Mouse (Mus musculus) midbrain, embryonic 14.5 days (tissue): ENCODE data around the gene Cxcr5. TPM values are rescaled to one million over a fixed set of nuclear protein-coding genes. Genes with fewer than 3 reads are reported as not detected.

Experiments used
- ATAC-seq: fragments of 200-750 bp; cut with Nextera tagmentation; 2 replicates; pipeline ENCODE4 v1.8.0; 2017; ENCODE audit warnings: moderate number of reproducible peaks, moderate library complexity; ENCODE audit not compliant: low FRiP score, low TSS enrichment
- DNase-seq: peaks from one replicate; pipeline ENCODE4 v3.0.0-alpha.2; 2015
- H3K27ac ChIP-seq: fragments of 300-500 bp; sonication (generic); replicated peaks from 2 replicates; pipeline ENCODE4 v1.5.1; 2014; ENCODE audit warnings: mild to moderate bottlenecking, low read depth, low read length, moderate library complexity
- H3K27me3 ChIP-seq: fragments of 300-500 bp; sonication (generic); 2 replicates; pipeline ENCODE4 v1.6.1; 2014; ENCODE audit warnings: low read length, control low read depth, mixed read lengths; ENCODE audit not compliant: control insufficient read depth, insufficient read depth
- H3K36me3 ChIP-seq: fragments of 300-500 bp; sonication (generic); 2 replicates; pipeline ENCODE4 v1.6.1; 2014; ENCODE audit warnings: low read length, control low read depth; ENCODE audit not compliant: control insufficient read depth, insufficient read depth
- H3K4me1 ChIP-seq: fragments of 300-500 bp; sonication (generic); 2 replicates; pipeline ENCODE4 v1.6.1; 2014; ENCODE audit warnings: mild to moderate bottlenecking, antibody characterized with exemption, low read length, control low read depth; ENCODE audit not compliant: control insufficient read depth, insufficient read depth
- H3K4me2 ChIP-seq: fragments of 300-500 bp; sonication (generic); 2 replicates; pipeline ENCODE4 v1.6.1; 2014; ENCODE audit warnings: mild to moderate bottlenecking, low read length, moderate library complexity
- H3K4me3 ChIP-seq: fragments of 300-500 bp; sonication (generic); replicated peaks from 2 replicates; pipeline ENCODE4 v1.5.1; 2014; ENCODE audit warnings: low read depth, low read length
- H3K9ac ChIP-seq: fragments of 300-500 bp; sonication (generic); replicated peaks from 2 replicates; pipeline ENCODE4 v1.6.1; 2014; ENCODE audit warnings: mild to moderate bottlenecking, low read length, moderate library complexity
- H3K9me3 ChIP-seq: fragments of 300-500 bp; sonication (generic); 2 replicates; pipeline ENCODE4 v1.6.1; 2016; ENCODE audit warnings: low read length, control low read depth, mixed read lengths; ENCODE audit not compliant: control insufficient read depth
- WGBS: fragments of 180-500 bp; shearing (Covaris S2); extraction: QIAGEN DNeasy Blood & Tissue Kit; methylation state at CpG from one replicate; pipeline ENCODE4 v1.1.7; 2014; 5-methylcytosine and 5-hydroxymethylcytosine counted together
- polyA plus RNA-seq: library from polyadenylated mRNA; unstranded; fragments of >200 nt; fragmentation: Nextera tagmentation; extraction: Ambion mirVana; gene quantifications from 2 replicates; pipeline ENCODE4 v1.2.1, GENCODE M21; 2014

Cxcr5 gene
- polyA plus RNA-seq, 1 experiment from 2014 or later: not detected

DNA sequence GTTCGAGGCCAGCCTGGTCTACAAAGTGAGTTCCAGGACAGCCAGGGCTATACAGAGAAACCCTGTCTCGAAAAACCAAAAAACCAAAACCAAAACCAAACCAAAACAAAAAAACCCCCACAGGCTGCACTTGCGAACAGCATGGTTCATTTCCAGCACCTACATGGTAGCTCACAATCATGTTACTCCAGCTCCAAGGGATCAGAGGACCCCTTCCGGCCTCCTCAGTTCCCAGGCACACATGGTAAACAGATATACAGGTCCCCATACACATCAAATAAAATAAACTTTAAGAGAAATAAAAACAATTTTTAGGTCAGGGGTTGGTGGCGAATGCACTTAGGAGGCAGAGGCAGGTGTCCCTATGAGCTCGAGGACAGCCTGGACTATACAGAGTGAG lies 41.1 kb upstream of the Cxcr5 start:
- H3K36me3 ChIP-seq: peaks cover 6% of the 10 kb centered on the region

GRCm38 (mm10) chr9:44600801-44601200 lies 39.1 kb upstream of the Cxcr5 start:
- 88% methylated on average over 6 of the region's 6 CpGs for WGBS
- DNase-seq: no peak
- Histone ChIP-seq H3K4me1 (peaks cover 19% of the 10 kb centered on the region), H3K4me2 (no peak overlapping the region), H3K27ac (no peak overlapping the region), H3K9ac (no peak overlapping the region), H3K9me3 (no peaks in the 10 kb centered on the region), H3K36me3 (no peaks in the 10 kb centered on the region), H3K27me3 (no peaks in the 10 kb centered on the region), H3K4me3 (no peak overlapping the region)
- ATAC-seq: no peak

More for the DNA sequence above, 41.1 kb upstream of the Cxcr5 start:
- peak overlapping the region; percentile 82 for H3K4me2 ChIP-seq
- peak overlapping the region; percentile 99; the same call in 1 of the 2 replicates for H3K4me3 ChIP-seq
- H3K4me1 ChIP-seq: peaks cover 34% of the 10 kb centered on the region
- H3K27ac ChIP-seq: no peak overlapping the region
- ATAC-seq (no peak), DNase-seq (no peak)
- H3K9ac ChIP-seq: no peak overlapping the region; the same call in 1 of the 2 replicates
- no peaks in the 10 kb centered on the region for H3K27me3 ChIP-seq
- WGBS: 71% methylated on average over 6 of the region's 6 CpGs
- no peaks in the 10 kb centered on the region for H3K9me3 ChIP-seq

DNA sequence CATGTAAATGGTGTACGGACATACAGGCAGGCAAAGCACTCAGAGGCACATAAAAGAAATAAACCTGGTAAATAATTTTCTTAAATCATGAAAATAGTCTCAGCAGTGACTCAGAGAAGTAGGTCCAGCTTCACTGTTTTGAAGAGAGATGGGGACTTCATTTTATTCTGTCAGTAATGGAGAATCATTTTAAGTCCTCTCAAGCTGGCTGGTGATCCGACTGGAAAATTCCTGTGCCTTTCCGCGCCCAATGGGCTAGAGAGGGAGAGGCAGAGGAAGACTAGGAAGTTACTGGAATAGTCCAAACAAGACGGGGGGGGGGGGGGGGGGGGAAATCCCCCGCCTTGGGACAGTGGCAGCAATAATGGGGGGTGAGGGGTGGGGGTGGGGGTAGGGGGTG lies 37.9 kb upstream of the Cxcr5 start:
- WGBS: 12% methylated on average over 5 of the region's 6 CpGs
- Histone ChIP-seq H3K9ac (0 out of 2 replicates have a peak overlapping the region, but pooled peaks have one; percentile 17), H3K27ac (peak overlapping the region; percentile 65), H3K27me3 (no peaks in the 10 kb centered on the region), H3K36me3 (no peaks in the 10 kb centered on the region), H3K4me3 (no peak overlapping the region), H3K9me3 (no peaks in the 10 kb centered on the region), H3K4me1 (peaks cover 19% of the 10 kb centered on the region), H3K4me2 (peak overlapping the region; percentile 44; the same call in 1 of the 2 replicates)
- ATAC-seq (no peak), DNase-seq (no peak)

DNA sequence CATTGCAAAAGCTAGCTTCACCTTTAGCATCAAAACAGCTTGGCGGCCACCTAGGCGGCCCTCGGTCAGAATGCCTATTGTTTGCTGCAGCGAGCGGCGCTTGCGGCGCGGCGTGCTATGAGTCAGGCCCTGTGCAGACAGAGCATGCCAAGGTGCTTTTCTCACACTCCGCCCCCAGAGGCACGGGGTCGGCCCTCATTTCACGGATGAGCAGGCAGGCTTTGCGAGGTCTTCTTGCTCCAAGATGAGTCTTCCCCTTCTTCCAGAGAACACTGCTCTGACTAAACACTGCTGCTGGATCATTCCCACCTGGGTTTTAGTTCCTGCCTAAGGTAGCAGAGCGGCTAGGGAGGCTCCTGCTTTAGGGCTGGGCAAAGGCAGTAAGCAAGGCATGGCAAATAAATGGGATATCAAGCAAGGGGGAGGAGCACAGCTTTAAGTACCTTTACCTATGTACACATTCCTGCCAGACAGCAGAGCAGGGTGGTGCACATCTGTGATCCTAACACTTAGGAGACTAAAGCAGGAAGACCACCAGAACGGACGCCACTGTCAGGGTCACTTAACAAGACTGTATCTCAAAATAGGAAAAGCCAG lies 37.3 kb upstream of the Cxcr5 start:
- no peaks in the 10 kb centered on the region for H3K27me3 ChIP-seq
- H3K9me3 ChIP-seq: no peaks in the 10 kb centered on the region
- H3K36me3 ChIP-seq: no peaks in the 10 kb centered on the region
- H3K27ac ChIP-seq: peak overlapping the region; percentile 65
- ATAC-seq: peak; percentile 37; the same call in 1 of the 2 replicates
- H3K4me3 ChIP-seq: 0 out of 2 replicates have a peak overlapping the region, but pooled peaks have one; percentile 13
- peaks cover 19% of the 10 kb centered on the region for H3K4me1 ChIP-seq
- H3K4me2 ChIP-seq: peak overlapping the region; percentile 44
- 3% methylated on average over 18 of the region's 18 CpGs for WGBS
- H3K9ac ChIP-seq: peak overlapping the region; percentile 17; the same call in 1 of the 2 replicates
- peak; percentile 80 for DNase-seq

DNA sequence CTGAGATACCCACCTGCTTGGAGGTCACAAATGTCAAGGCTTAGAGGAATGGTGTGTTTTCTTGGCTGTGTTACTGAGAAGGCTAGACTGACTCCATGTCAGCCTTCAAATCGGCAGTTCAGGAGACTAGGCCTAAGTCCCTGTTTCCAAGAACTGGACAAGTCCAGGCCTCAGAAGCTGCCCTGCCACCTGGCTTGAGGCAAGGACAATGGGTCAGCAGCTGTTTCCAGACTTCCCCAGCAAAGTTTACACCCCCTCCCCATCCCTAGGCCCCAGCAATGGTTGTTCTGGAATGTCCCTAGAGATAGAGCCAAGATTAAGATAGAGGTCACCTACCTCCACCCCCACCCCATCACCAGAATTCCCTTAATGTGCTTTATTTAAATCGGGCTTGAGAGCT lies 36.1 kb upstream of the Cxcr5 start:
- no peak for ATAC-seq
- Histone ChIP-seq H3K27ac (no peak overlapping the region), H3K4me2 (no peak overlapping the region), H3K4me1 (peaks cover 14% of the 10 kb centered on the region), H3K4me3 (no peak overlapping the region), H3K27me3 (no peaks in the 10 kb centered on the region), H3K9me3 (no peaks in the 10 kb centered on the region), H3K9ac (no peak overlapping the region), H3K36me3 (no peaks in the 10 kb centered on the region)
- 86% methylated on average over 2 of the region's 2 CpGs for WGBS
- DNase-seq: no peak

- WGBS: 61% methylated on average over 1 of the region's 1 CpGs
- Histone ChIP-seq H3K4me1 (peaks cover 12% of the 10 kb centered on the region), H3K9me3 (no peaks in the 10 kb centered on the region), H3K9ac (no peak overlapping the region), H3K4me2 (no peak overlapping the region), H3K36me3 (no peaks in the 10 kb centered on the region), H3K4me3 (no peak overlapping the region), H3K27ac (no peak overlapping the region), H3K27me3 (no peaks in the 10 kb centered on the region)
- ATAC-seq: no peak
- no peak for DNase-seq
These were observed 33.9 kb upstream of the Cxcr5 start for GRCm38 (mm10) chr9:44595537-44595930.

DNA sequence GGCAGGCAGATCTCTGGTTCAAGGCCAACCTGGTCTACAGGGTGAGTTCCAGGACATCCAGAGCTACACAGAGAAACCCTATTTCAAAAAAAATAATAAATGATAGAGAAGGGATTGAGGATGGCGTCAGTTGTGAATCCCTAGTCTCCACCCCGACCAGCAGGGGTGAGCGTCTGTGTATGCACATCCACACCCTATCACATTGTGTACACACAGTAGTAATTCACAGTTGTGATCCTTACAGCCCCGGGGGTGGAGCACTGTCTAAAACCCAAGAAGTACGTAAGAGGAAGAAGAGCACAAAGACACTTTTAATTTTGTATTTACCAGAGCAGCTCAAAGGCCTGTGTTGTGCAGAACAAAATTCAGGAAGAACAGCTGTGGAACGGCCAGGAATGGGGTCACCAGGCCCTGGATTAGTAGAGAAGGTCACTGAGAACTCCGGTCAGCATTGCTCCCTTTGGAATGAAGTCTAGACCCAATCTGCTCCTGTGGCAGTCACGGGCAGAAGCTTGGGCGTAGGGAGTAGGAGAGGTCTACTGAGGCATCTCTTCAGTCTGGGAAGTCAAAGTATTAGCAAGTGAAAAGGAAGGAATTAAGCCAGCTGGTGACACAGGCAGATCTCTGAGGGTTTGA lies 33.3 kb upstream of the Cxcr5 start:
- Histone ChIP-seq H3K27ac (no peak overlapping the region), H3K9me3 (no peaks in the 10 kb centered on the region), H3K27me3 (no peaks in the 10 kb centered on the region), H3K4me3 (no peak overlapping the region), H3K4me1 (peaks cover 12% of the 10 kb centered on the region), H3K36me3 (no peaks in the 10 kb centered on the region), H3K4me2 (no peak overlapping the region), H3K9ac (no peak overlapping the region)
- WGBS: 81% methylated on average over 9 of the region's 9 CpGs
- ATAC-seq (no peak), DNase-seq (no peak)

GRCm38 (mm10) chr9:44593886-44594285 lies 32.2 kb upstream of the Cxcr5 start:
- no peak for ATAC-seq
- Histone ChIP-seq H3K27ac (no peak overlapping the region), H3K4me1 (peaks cover 6% of the 10 kb centered on the region), H3K9me3 (no peaks in the 10 kb centered on the region), H3K4me2 (no peak overlapping the region), H3K9ac (no peak overlapping the region), H3K4me3 (no peak overlapping the region), H3K27me3 (no peaks in the 10 kb centered on the region), H3K36me3 (no peaks in the 10 kb centered on the region)
- WGBS: 86% methylated on average over 4 of the region's 4 CpGs
- DNase-seq: no peak

- ATAC-seq: no peak
- DNase-seq: no peak
- Histone ChIP-seq H3K4me1 (no peaks in the 10 kb centered on the region; the same call in 1 of the 2 replicates), H3K27me3 (no peaks in the 10 kb centered on the region), H3K36me3 (no peaks in the 10 kb centered on the region), H3K27ac (no peak overlapping the region), H3K9ac (no peak overlapping the region), H3K4me3 (no peak overlapping the region), H3K9me3 (no peaks in the 10 kb centered on the region), H3K4me2 (no peak overlapping the region)
- 84% methylated on average over 4 of the region's 4 CpGs for WGBS
These were observed 31.5 kb upstream of the Cxcr5 start for GRCm38 (mm10) chr9:44593221-44593620.
